Mouse (Mus musculus) neural tube, embryonic 12.5 days (tissue): ENCODE results near the gene Ppil4. TPM values are rescaled to one million over a fixed set of nuclear protein-coding genes. Genes with fewer than 3 reads are reported as not detected.

Source experiments
- ATAC-seq: fragments of 200-750 bp; cut with Nextera tagmentation; 2 replicates; pipeline ENCODE4 v1.8.0; 2017; ENCODE audit warnings: low read depth, mild to moderate bottlenecking, moderate TSS enrichment, moderate library complexity; ENCODE audit not compliant: low FRiP score
- H3K27ac ChIP-seq: fragments of 300-500 bp; sonication (generic); 2 replicates; pipeline ENCODE4 v1.5.1; 2016
- H3K27me3 ChIP-seq: fragments of 300-500 bp; sonication (generic); replicated peaks from 2 replicates; pipeline ENCODE4 v1.6.1; 2016; ENCODE audit warnings: mild to moderate bottlenecking
- H3K36me3 ChIP-seq: fragments of 300-500 bp; sonication (generic); 2 replicates; pipeline ENCODE4 v1.6.1; 2016; ENCODE audit warnings: mild to moderate bottlenecking
- H3K4me1 ChIP-seq: fragments of 300-500 bp; sonication (generic); 2 replicates; pipeline ENCODE4 v1.6.1; 2016
- H3K4me2 ChIP-seq: fragments of 300-500 bp; sonication (generic); replicated peaks from 2 replicates; pipeline ENCODE4 v1.6.1; 2016; ENCODE audit warnings: mild to moderate bottlenecking
- H3K4me3 ChIP-seq: fragments of 300-500 bp; sonication (generic); 2 replicates; pipeline ENCODE4 v1.5.1; 2016
- H3K9ac ChIP-seq: fragments of 300-500 bp; sonication (generic); 2 replicates; pipeline ENCODE4 v1.6.1; 2016; ENCODE audit warnings: mild to moderate bottlenecking
- H3K9me3 ChIP-seq: fragments of 300-500 bp; sonication (generic); 2 replicates; pipeline ENCODE4 v1.6.1; 2016; ENCODE audit warnings: mild to moderate bottlenecking
- WGBS: fragments of 180-500 bp; shearing (Covaris S2); methylation state at CpG from one replicate; pipeline ENCODE4 v1.1.7; 2016; 5-methylcytosine and 5-hydroxymethylcytosine counted together
- polyA plus RNA-seq: library from polyadenylated mRNA; unstranded; fragments of >200 nt; fragmentation: Nextera tagmentation; extraction: Ambion mirVana; gene quantifications from 2 replicates; pipeline ENCODE4 v1.2.1, GENCODE M21; 2016

Gene Ppil4
- polyA plus RNA-seq, 1 experiment from 2014 or later: 52.4 TPM

DNA sequence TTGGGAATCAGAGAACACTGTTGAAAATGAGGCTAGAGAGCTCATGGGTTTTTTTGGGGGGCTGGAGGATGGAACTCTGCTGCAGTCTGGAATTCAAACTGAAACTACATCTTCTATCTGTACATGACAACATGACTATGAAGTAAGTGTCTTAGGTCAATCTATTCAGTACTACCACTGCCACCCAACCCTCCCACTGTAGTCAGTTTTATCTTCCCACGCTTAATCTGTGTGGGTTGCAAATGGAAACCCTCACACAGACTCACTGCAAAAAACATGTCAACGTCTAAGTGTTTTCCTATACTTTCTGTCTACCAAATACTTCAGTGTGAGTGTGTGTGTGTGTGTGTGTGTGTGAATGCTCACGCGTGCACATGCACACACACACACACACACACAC is 50.5 kb downstream of the Ppil4 start:
- WGBS: 97% methylated on average over 4 of the region's 4 CpGs
- Histone ChIP-seq H3K9me3 (no peaks in the 10 kb centered on the region), H3K9ac (no peak overlapping the region), H3K27ac (no peak overlapping the region), H3K4me3 (no peak overlapping the region), H3K36me3 (no peaks in the 10 kb centered on the region), H3K27me3 (no peaks in the 10 kb centered on the region), H3K4me2 (no peak overlapping the region), H3K4me1 (no peaks in the 10 kb centered on the region)
- ATAC-seq: no peak

- ATAC-seq: no peak
- Histone ChIP-seq H3K4me1 (no peaks in the 10 kb centered on the region), H3K9ac (no peak overlapping the region), H3K27ac (no peak overlapping the region), H3K4me2 (no peak overlapping the region), H3K27me3 (no peaks in the 10 kb centered on the region), H3K36me3 (no peaks in the 10 kb centered on the region), H3K4me3 (no peak overlapping the region), H3K9me3 (no peaks in the 10 kb centered on the region)
- WGBS: 72% methylated on average over 4 of the region's 4 CpGs
Observed at GRCm38 (mm10) chr10:7844161-7844560, 51.5 kb downstream of the Ppil4 start.

DNA sequence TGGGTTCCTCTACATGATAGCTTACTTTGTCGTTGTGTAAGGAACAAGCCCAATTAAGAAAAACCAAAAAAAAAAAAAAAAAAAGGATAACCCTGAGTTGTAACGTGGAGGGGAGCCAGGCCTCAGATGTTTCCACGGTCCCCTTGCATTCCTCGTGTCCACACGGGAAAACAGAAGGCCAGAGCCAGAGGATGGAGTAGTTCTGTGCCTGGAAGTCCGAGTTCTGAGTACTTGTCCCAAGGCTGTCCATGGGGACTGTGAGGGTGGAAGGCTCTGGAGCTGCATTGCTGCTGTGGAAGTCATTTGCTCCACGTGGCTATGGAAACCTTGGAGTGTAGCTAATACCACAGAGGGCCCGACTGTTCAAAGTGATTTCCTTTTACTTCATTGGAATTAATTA is 52.4 kb downstream of the Ppil4 start:
- Histone ChIP-seq H3K36me3 (no peaks in the 10 kb centered on the region), H3K4me2 (no peak overlapping the region), H3K9me3 (no peaks in the 10 kb centered on the region), H3K27me3 (no peaks in the 10 kb centered on the region), H3K4me1 (no peaks in the 10 kb centered on the region), H3K27ac (no peak overlapping the region), H3K9ac (no peak overlapping the region), H3K4me3 (no peak overlapping the region)
- no peak for ATAC-seq
- 79% methylated on average over 8 of the region's 8 CpGs for WGBS

GRCm38 (mm10) chr10:7845991-7846390 is 53.3 kb downstream of the Ppil4 start:
- Histone ChIP-seq H3K4me2 (no peak overlapping the region), H3K36me3 (no peaks in the 10 kb centered on the region), H3K9me3 (no peaks in the 10 kb centered on the region), H3K9ac (no peak overlapping the region), H3K4me1 (no peaks in the 10 kb centered on the region), H3K27me3 (no peaks in the 10 kb centered on the region), H3K4me3 (no peak overlapping the region), H3K27ac (no peak overlapping the region)
- ATAC-seq: no peak
- 88% methylated on average over 4 of the region's 4 CpGs for WGBS

DNA sequence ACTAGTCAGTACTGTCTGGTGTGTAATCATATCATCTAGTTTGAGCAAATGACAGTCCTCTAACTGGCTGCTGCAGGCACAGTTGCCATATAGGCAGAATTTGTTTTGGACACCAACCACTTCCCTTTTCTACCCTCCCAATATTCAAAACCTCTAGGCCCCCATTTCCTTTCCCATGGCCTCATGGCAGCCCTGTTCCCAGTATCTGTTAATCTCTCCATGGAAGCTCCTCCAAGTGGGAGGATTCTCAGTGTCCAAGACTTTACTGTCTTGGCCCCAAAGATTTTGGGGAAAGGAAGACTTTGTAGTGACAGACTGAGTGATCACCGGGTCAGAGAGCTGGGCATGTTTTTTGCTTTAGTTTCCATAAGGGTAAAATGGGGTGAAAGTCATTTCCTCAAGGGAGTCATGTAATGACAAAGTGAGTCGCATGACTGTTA is 54.5 kb downstream of the Ppil4 start:
- no peak for ATAC-seq
- WGBS: 88% methylated on average over 2 of the region's 2 CpGs
- H3K36me3 ChIP-seq: no peaks in the 10 kb centered on the region
- no peak overlapping the region for H3K4me2 ChIP-seq
- no peak overlapping the region for H3K4me3 ChIP-seq
- H3K27me3 ChIP-seq: no peaks in the 10 kb centered on the region
- H3K9me3 ChIP-seq: no peaks in the 10 kb centered on the region
- no peak overlapping the region for H3K27ac ChIP-seq
- H3K4me1 ChIP-seq: no peaks in the 10 kb centered on the region
- H3K9ac ChIP-seq: no peak overlapping the region

DNA sequence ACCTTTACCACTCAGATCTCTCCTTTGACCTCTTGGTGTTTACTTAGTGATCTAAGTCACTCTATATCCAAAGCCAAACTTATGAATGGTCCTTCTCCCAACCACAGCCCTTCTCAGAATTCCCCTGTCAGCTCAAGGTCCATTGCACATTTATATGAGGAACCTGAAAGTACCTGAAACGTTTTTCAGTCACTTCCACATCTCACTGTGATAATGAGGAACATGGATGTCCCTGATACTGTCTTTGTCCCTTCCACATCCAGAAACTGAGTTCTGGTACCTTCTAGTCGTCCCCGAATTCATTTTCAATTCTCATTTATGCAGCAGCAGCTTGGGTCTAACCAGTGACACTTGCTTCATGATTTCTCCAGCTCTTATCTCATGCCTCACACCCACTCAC is 59.2 kb downstream of the Ppil4 start:
- 70% methylated on average over 3 of the region's 3 CpGs for WGBS
- Histone ChIP-seq H3K4me2 (no peak overlapping the region), H3K9ac (no peak overlapping the region), H3K4me1 (no peaks in the 10 kb centered on the region), H3K27me3 (no peaks in the 10 kb centered on the region), H3K27ac (no peak overlapping the region), H3K36me3 (no peaks in the 10 kb centered on the region), H3K9me3 (no peaks in the 10 kb centered on the region), H3K4me3 (no peak overlapping the region)
- ATAC-seq: no peak

GRCm38 (mm10) chr10:7860494-7860893 is 67.8 kb downstream of the Ppil4 start:
- Histone ChIP-seq H3K27me3 (no peaks in the 10 kb centered on the region), H3K4me1 (no peaks in the 10 kb centered on the region), H3K27ac (no peak overlapping the region), H3K4me2 (no peak overlapping the region), H3K9me3 (no peaks in the 10 kb centered on the region), H3K36me3 (no peaks in the 10 kb centered on the region), H3K9ac (no peak overlapping the region), H3K4me3 (no peak overlapping the region)
- ATAC-seq: no peak
- 87% methylated on average over 7 of the region's 7 CpGs for WGBS

- Histone ChIP-seq H3K4me1 (no peaks in the 10 kb centered on the region), H3K27me3 (no peaks in the 10 kb centered on the region), H3K27ac (no peak overlapping the region), H3K4me2 (no peak overlapping the region), H3K9me3 (no peaks in the 10 kb centered on the region), H3K36me3 (no peaks in the 10 kb centered on the region), H3K4me3 (no peak overlapping the region), H3K9ac (no peak overlapping the region)
- 84% methylated on average over 14 of the region's 14 CpGs for WGBS
- no peak for ATAC-seq
Observed at GRCm38 (mm10) chr10:7861259-7861936, 68.7 kb downstream of the Ppil4 start.

- Histone ChIP-seq H3K4me3 (no peak overlapping the region), H3K36me3 (no peaks in the 10 kb centered on the region), H3K27ac (no peak overlapping the region), H3K9ac (no peak overlapping the region), H3K9me3 (no peaks in the 10 kb centered on the region), H3K4me2 (no peak overlapping the region), H3K27me3 (peaks cover 6% of the 10 kb centered on the region), H3K4me1 (peaks cover 3% of the 10 kb centered on the region; the same call in 1 of the 2 replicates)
- no peak for ATAC-seq
- WGBS: 88% methylated on average over 24 of the region's 25 CpGs
Observed at GRCm38 (mm10) chr10:7861937-7862657, 69.4 kb downstream of the Ppil4 start.

GRCm38 (mm10) chr10:7863411-7863810 is 70.7 kb downstream of the Ppil4 start:
- H3K4me1 ChIP-seq: peaks cover 9% of the 10 kb centered on the region
- no peak for ATAC-seq
- no peaks in the 10 kb centered on the region for H3K9me3 ChIP-seq
- H3K4me3 ChIP-seq: no peak overlapping the region
- H3K27ac ChIP-seq: no peak overlapping the region
- WGBS: 95% methylated on average over 6 of the region's 6 CpGs
- H3K9ac ChIP-seq: no peak overlapping the region
- H3K4me2 ChIP-seq: no peak overlapping the region
- peaks cover 17% of the 10 kb centered on the region for H3K27me3 ChIP-seq
- no peaks in the 10 kb centered on the region for H3K36me3 ChIP-seq

GRCm38 (mm10) chr10:7864184-7864583 is 71.5 kb downstream of the Ppil4 start:
- no peak overlapping the region for H3K4me3 ChIP-seq
- peaks cover 17% of the 10 kb centered on the region for H3K27me3 ChIP-seq
- ATAC-seq: no peak
- H3K4me2 ChIP-seq: no peak overlapping the region
- H3K36me3 ChIP-seq: no peaks in the 10 kb centered on the region
- H3K27ac ChIP-seq: no peak overlapping the region
- H3K9ac ChIP-seq: no peak overlapping the region
- H3K9me3 ChIP-seq: no peaks in the 10 kb centered on the region
- H3K4me1 ChIP-seq: peaks cover 9% of the 10 kb centered on the region
- 81% methylated on average over 6 of the region's 6 CpGs for WGBS

DNA sequence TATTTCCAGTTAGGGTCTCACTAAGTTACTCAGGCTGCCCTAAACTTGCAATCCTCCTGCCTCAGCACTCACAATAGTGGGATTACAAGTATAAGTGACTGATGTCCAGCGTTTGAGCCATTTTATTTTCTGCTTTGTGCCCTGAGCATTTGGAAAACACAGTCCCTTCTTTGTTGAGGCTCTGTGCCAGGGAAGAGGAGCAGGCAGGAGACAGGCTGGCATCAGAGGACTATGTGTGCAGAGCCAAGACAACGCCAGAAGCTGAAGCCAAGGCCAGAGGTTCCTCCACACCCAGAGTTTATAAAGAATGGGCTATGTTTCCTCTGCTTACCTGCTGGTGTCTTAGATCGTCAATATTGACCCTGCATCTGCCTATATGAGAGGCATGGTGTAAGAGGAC is 72.1 kb downstream of the Ppil4 start:
- 89% methylated on average over 3 of the region's 3 CpGs for WGBS

More for the DNA sequence above, 72.1 kb downstream of the Ppil4 start:
- Histone ChIP-seq H3K4me3 (no peak overlapping the region), H3K9me3 (no peaks in the 10 kb centered on the region), H3K4me2 (no peak overlapping the region), H3K27ac (no peak overlapping the region), H3K4me1 (peaks cover 9% of the 10 kb centered on the region), H3K27me3 (peaks cover 17% of the 10 kb centered on the region), H3K9ac (no peak overlapping the region), H3K36me3 (no peaks in the 10 kb centered on the region)
- no peak for ATAC-seq
